25 mouse cellular contexts compared by ENCODE assay signal in the genomic region with DNA sequence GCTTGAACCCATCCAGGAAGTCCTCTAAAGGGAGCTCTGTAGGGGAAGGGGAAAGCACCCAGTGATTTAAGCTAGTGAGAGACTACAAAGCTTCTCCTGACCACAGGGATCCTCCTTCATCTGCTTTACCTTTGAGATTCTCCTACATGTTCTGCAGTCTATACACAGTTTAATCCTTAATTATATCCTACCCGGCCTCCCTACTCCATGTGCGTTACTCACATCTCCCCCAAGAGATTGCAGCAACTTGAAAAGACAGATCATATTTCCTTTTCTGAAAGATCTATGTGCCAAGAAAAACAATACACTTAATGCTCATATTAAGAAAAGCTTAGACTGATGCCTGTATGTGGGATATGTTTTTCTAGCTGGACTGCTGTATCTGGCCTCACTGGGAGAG. TPM values are rescaled to one million over a fixed set of nuclear protein-coding genes. Genes with fewer than 3 reads are reported as not detected.
"Had no signal": no experiment of that assay in that cellular context is flagged by ENCODE, and none has a peak within 500 bp of the region (broad histone marks: within the 10 kb centered on the region; RNA-seq: fewer than 3 reads in every experiment).

No protein-coding gene starts in this region.

- DNase-seq: kidney, adult 11 months; kidney, adult 9 months; kidney, postnatal 10 days; kidney, postnatal 4 days; layer of hippocampus, postnatal 36 days; left cerebral cortex, postnatal 4 days; liver, postnatal 0 days; lung, embryonic 14.5 days; retina, postnatal 1 day; right cerebral cortex, postnatal 25 days; spleen, adult 18-20 months; thymus, postnatal 25 days had no signal

- H3K4me3 ChIP-seq: limb, embryonic 12.5 days; limb, embryonic 15.5 days; megakaryocyte, embryonic 14.5 days; midbrain, embryonic 10.5 days; midbrain, embryonic 15.5 days; neural tube, embryonic 13.5 days; stomach, embryonic 15.5 days had no signal

- H3K27me3 ChIP-seq: limb, embryonic 12.5 days; limb, embryonic 15.5 days; megakaryocyte, embryonic 14.5 days; midbrain, embryonic 15.5 days; neural tube, embryonic 13.5 days; stomach, embryonic 15.5 days had no signal

- H3K4me2 ChIP-seq: limb, embryonic 12.5 days; limb, embryonic 15.5 days; liver, embryonic 11.5 days; lung, embryonic 14.5 days; midbrain, embryonic 15.5 days; neural tube, embryonic 13.5 days; stomach, embryonic 15.5 days had no signal

- H3K4me1 ChIP-seq: limb, embryonic 12.5 days; limb, embryonic 15.5 days; megakaryocyte, embryonic 14.5 days; midbrain, embryonic 10.5 days; midbrain, embryonic 15.5 days; neural tube, embryonic 13.5 days; stomach, embryonic 15.5 days had no signal

- H3K36me3 ChIP-seq: limb, embryonic 12.5 days; limb, embryonic 15.5 days; midbrain, embryonic 10.5 days; midbrain, embryonic 15.5 days; neural tube, embryonic 13.5 days; stomach, embryonic 15.5 days had no signal

- H3K9ac ChIP-seq: limb, embryonic 12.5 days; limb, embryonic 15.5 days; liver, embryonic 14.5 days; liver, postnatal 0 days; lung, embryonic 14.5 days; midbrain, embryonic 15.5 days; neural tube, embryonic 13.5 days; stomach, embryonic 15.5 days had no signal

- ATAC-seq: liver, postnatal 0 days; lung, postnatal 0 days; midbrain, embryonic 15.5 days had no signal

- H3K27ac ChIP-seq: limb, embryonic 12.5 days; limb, embryonic 15.5 days; liver, embryonic 14.5 days; midbrain, embryonic 10.5 days; midbrain, embryonic 15.5 days; neural tube, embryonic 13.5 days; stomach, embryonic 15.5 days had no signal

- H3K9me3 ChIP-seq: limb, embryonic 12.5 days; limb, embryonic 15.5 days; megakaryocyte, embryonic 14.5 days; midbrain, embryonic 10.5 days; midbrain, embryonic 15.5 days; neural tube, embryonic 13.5 days; stomach, embryonic 15.5 days had no signal

RNA-seq across cellular contexts. Expression of a gene that starts 29.5 kb away (rescaled TPM):
- total RNA-seq: layer of hippocampus, postnatal 10 days; left cerebral cortex, postnatal 14 days; left cerebral cortex, postnatal 4 days; neutrophil, adult 5-6 weeks had no signal
- polyA plus RNA-seq: limb, embryonic 12.5 days; limb, embryonic 15.5 days; liver, embryonic 11.5 days; liver, embryonic 14.5 days; liver, postnatal 0 days; lung, postnatal 0 days; midbrain, embryonic 10.5 days; midbrain, embryonic 15.5 days; neural tube, embryonic 13.5 days had no signal
